Mouse (Mus musculus): ENCODE data around the gene Plk3.
"Not testable (repeated sequence)": the region's sequence is repeated elsewhere in the genome, so short reads cannot be mapped to it uniquely, and the experiment has no call there.

Plk3 gene

DNA sequence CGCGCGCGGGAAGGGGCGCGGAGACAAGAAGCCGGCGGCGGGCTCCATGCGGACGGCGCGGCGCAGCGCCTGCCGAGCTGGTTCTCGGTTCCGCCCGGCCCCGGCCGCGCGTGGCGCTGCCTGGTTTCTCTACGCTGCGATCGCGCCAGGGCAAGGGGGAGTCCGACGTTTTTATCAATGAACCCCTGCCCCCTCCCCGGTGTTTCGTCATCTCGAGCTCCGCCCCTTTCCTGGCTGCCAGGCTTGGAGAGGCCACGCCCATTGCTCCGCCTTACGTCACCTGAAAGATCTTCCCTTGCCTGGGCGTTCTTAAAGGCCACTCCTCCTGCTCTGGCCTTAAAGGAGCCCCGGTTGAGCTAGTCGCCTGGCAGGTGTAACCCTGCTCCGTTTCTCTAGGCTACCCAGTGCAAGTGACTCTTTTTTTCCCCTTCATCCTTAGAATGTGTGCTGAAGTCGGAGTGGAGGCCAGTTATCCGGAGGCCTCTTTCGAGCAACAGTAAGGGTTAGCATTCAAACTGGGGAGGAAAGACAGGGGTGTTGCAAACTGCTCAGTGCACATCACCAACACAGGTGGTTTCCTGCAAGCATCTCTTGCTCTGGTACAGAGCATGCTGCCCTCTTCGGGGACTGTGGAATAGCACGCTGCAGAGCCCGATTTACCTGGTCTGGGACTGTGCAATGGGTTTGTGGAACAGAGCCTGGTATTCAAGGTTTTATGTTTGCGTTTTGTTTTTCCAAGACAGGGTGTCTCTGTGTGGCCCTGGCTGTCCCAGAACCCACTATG, at the start of gene Plk3:
Gene Plk3, minus strand, starts transcription at position 147 of the 784 bp plus-strand sequence.
- peak; percentile 99 for DNase-seq

- not testable (repeated sequence) for DNase-seq
Observed at GRCm38 (mm10) chr4:117182759-117183096, 49.0 kb upstream of the Plk3 start.

GRCm38 (mm10) chr4:117181863-117182758, 48.3 kb upstream of the Plk3 start, which contains the start of gene Kif2c:
Kif2c (minus strand) TSS chr4:117182639.
- peak; percentile 96 for DNase-seq

- DNase-seq: no peak
Observed at GRCm38 (mm10) chr4:117169936-117170335, 36.2 kb upstream of the Plk3 start.

DNA sequence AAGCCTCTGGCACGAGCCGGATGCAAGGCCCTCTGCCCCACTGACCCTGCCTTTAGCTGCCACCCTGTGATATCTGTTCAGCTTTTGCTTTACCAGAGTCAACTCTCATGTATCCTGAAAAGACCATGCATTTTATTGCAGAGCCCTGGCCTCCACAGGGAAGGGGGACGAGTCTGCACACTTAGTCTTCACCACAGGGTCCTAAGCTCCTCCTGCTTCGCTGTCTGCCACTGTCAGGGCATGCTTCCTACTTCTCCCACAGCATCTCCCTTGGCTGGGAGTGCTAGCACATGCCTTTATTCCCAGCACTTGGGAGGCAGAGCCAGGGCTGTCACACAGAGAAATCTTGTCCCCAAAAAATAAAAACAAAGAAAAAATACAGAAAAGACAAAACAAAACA, 27.4 kb upstream of the Plk3 start:
- DNase-seq: no peak

DNA sequence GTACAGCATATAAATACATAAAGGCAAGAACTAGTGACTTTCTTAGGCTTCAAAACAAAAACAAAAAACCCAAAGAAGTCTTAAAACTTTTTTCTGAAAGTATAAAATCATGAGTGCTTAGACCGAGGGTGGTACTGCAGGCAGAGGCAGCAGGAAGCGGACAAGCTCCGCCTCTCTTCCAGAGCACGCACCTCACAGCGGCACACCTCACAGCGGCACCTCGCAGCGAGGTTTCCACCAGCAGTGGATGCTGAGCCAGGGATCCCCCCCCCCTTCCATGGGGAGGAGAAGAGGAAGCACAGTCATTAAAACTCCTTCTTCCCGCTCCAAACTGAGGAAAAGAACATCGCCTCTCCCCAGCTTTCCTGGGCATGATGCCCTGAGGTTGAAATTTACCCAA, 25.9 kb upstream of the Plk3 start:
- no peak for DNase-seq

GRCm38 (mm10) chr4:117156372-117156771, 22.6 kb upstream of the Plk3 start:
- DNase-seq: no peak

- peak; percentile 93 for DNase-seq
Observed at GRCm38 (mm10) chr4:117155792-117156355, 22.1 kb upstream of the Plk3 start, which contains the start of gene Rps8. Rps8 (minus strand) TSS chr4:117156243.

DNA sequence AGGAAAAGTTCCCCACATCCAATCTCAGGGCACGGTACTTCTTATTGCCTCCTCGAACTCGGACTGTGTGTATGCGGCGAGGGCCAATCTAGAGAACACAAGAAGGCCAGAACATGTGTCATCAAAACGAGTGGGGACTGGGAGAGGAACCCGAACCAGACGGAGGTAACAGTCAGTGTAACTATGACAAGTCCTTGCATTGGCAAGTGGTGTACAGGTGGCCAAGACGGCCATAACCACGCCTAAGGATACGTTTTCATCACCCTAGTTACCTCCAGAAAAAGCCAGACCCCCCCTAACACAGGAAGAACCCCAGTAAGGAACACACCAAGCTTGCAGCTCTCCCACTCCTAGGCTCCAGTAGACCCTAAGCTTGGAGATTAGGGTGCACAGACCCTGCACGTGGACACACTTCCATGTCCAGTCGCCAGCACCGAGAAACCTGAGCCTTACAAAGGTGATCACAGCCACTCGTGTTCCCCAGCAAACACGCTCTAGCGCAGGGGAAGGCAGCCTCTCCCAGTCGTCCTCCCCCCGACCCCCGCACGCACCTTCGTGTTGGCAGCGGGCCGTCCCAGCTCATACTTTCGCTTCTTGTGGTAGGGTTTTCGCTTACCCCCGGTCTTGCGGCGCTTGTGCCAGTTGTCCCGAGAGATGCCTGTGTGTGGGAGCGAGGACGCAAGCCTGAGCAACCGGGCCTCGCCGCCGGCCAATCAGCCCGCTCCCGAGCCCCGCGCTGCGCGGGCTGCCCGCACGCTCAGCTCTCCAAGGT, 21.4 kb upstream of the Plk3 start:
- no peak for DNase-seq

GRCm38 (mm10) chr4:117152714-117153113, 19.0 kb upstream of the Plk3 start:
- no peak for DNase-seq

DNA sequence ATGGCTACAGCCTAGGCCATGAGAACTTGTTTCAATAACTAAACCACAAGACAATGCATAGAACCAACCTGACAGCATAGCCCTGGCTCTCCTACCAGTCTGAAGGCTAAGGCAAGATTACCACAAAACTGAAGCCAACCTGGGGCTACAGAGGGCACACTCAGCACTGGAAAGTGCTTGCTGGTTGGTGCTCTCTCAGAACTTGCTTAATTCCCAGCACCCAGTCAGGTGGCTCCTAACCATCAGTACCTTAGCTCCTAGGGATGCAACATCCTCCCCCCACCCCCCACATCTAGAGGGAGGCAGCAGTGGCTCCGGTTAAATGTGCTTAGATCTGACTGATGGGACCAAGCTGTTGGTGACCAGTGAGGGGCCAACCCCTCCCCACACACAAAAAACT, 17.7 kb upstream of the Plk3 start:
- no peak for DNase-seq

DNA sequence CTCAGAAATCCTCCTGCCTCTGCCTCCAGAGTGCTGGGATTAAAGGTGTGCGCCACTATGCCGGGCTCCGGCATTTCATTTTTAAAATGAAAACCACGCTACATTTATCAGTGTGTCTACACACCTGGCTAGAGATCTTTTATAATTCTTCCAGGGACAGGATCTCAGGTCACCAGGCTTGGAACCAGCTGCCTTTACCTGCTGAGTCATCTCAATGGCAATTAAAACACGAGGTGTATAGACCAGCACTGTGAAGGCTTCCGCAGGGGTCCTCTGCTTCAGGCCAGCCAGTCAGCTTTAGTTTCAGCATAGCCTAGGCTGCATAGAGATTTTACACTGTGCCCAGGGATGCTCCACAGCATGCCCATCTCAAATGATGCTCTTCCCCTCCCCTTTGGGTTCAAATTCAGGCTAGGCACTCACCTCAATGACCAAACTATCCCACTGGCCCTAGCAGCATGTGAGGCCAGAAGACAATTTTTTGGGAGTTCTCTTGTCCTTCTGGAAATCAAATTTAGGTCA, 16.5 kb upstream of the Plk3 start:
- no peak for DNase-seq

DNA sequence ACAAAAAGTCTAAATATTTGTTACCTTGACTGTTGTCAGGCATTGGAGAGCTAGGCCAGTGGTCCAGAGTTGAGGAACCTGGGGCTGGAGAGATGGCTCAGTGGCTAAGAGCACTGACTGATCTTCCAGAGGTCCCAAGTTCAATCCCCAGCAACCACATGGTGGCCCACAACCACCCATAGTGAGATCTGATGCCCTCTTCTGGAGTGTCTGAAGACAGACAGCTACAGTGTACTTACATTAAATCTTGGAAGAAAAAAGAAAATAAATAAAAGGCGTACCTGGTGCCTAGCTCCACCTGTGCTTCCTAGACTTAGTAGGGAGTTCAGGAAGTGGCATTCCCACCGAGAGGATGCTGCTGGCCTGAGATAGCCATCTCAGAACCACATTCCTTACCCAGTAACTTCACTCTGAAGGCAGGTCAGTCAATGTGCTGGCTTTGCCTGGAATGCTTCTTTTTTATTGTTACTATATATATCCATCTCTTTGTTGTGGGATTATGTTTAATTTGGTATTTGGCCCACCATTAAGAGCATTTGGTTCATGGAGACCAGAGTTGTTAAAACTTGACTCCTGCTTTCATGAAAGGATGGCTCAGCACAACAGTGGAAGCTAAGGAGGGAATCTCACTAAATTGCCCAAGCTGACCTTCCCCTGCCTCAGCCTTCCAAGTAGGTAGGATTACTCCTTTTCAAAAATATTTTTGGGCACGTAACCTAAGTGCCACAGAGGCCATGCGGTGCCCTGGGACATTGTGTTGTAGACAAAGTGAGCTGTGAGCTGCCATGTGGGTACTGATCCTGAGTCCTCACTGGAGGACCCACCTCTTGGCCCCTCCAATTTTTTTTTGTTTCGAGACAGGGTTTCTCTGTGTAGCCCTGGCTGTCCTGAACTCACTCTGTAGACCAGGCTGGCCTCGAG, 15.8 kb upstream of the Plk3 start:
- DNase-seq: no peak

- DNase-seq: no peak
Observed at GRCm38 (mm10) chr4:117148815-117149214, 15.1 kb upstream of the Plk3 start.

- no peak for DNase-seq
Observed at GRCm38 (mm10) chr4:117148047-117148713, 14.4 kb upstream of the Plk3 start.

GRCm38 (mm10) chr4:117146176-117146575, 12.4 kb upstream of the Plk3 start:
- DNase-seq: peak; percentile 96

- no peak for DNase-seq
Observed at GRCm38 (mm10) chr4:117145248-117145647, 11.5 kb upstream of the Plk3 start.

- no peak for DNase-seq
Observed at GRCm38 (mm10) chr4:117143023-117143422, 9.3 kb upstream of the Plk3 start.

GRCm38 (mm10) chr4:117140613-117141012, 6.8 kb upstream of the Plk3 start:
- no peak for DNase-seq

GRCm38 (mm10) chr4:117139217-117139612, 5.5 kb upstream of the Plk3 start:
- DNase-seq: peak; percentile 83
